In the genomic region with DNA sequence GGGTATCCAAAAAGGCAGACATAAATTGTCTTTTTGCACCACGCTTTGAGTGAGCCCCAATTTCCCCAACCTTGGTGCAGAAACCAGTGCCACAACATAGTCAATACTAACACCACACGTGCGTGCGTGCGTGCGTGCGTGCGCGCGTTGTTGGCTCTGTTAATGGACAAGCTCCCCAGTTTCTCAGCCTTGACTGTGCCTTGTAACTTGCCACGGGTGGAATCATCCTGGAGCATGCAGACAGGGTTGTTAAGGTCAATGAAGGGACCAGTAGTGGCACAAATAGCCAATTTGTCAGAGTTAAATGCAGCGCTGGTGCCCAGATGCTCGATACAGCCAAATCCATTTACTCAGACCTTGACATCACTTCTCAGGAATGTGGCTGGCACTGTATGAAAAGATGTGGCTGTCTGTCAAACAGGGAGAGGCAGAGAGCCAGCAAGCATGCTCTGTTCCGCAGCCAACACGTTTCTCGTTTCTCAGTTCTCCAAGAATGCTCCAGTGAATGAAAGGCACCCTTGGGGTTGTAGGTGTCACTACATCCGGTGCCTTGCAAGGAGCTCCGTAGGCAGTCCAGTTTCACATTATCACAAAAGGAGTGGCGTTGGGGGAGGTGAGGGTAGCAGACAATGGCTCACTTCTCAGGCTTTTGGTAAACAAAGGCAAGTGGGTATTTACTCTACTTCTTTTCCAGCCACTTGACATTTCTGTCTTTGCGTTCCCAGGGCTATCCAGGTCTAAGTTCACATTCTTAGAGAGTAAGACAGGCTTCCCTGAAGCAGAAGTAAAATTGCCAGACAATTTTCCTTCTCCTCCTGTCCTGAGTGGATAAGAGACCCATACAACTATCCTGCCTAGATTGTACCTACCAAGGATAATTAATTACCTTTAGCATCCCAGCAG, we compare ENCODE assay signal across 8 mouse cellular contexts. TPM values are rescaled to one million over a fixed set of nuclear protein-coding genes. Genes with fewer than 3 reads are reported as not detected.
A peak's percentile ranks its signal among the peaks of the same experiment; 100 is the strongest.
DNase-seq lines count a peak whose midpoint lies in the region; ATAC-seq lines count a peak whose summit lies in the region.

No protein-coding gene starts in this region.

- peak overlapping the region; percentile 35 for H3K4me2 ChIP-seq in heart, embryonic 11.5 days
- H3K4me2 ChIP-seq in kidney, embryonic 15.5 days: no peak overlapping the region

- WGBS in heart, embryonic 11.5 days (ENCODE audit: insufficient replicate concordance): 44% methylated on average over 20 of the region's 20 CpGs
- WGBS in kidney, embryonic 15.5 days: 54% methylated on average over 20 of the region's 20 CpGs
- WGBS in midbrain, embryonic 10.5 days: 50% methylated on average over 20 of the region's 20 CpGs

- H3K27me3 ChIP-seq in heart, embryonic 11.5 days (ENCODE audit: control insufficient read depth, insufficient read depth, low read length): no peaks in the 10 kb centered on the region
- no peaks in the 10 kb centered on the region for H3K27me3 ChIP-seq in kidney, embryonic 15.5 days
- H3K27me3 ChIP-seq in midbrain, embryonic 10.5 days (ENCODE audit: low read depth, poor library complexity, severe bottlenecking): no peaks in the 10 kb centered on the region

- DNase-seq in layer of hippocampus, adult 11-12 months (ENCODE audit: low spot score): peak; percentile 21
- no peak for DNase-seq in layer of hippocampus, adult 9-10 months (ENCODE audit: low spot score)
- DNase-seq in brain, adult 2 months (ENCODE audit: low read depth, low spot score): peak; percentile 18
- DNase-seq in midbrain, embryonic 10.5 days (ENCODE audit: low spot score): peak; percentile 16
- no peak for DNase-seq in spleen, adult 18-20 months
- DNase-seq in thymus, postnatal 25 days: no peak

- no peak overlapping the region for H3K4me3 ChIP-seq in heart, embryonic 11.5 days (ENCODE audit: low read depth, low read length)
- H3K4me3 ChIP-seq in kidney, embryonic 15.5 days (replicated peaks): no peak overlapping the region
- H3K4me3 ChIP-seq in midbrain, embryonic 10.5 days: peak overlapping the region; percentile 21; the same call in 1 of the 2 replicates

- H3K9me3 ChIP-seq in heart, embryonic 11.5 days (replicated peaks; ENCODE audit: control insufficient read depth, low read length): no peaks in the 10 kb centered on the region
- no peaks in the 10 kb centered on the region for H3K9me3 ChIP-seq in kidney, embryonic 15.5 days (replicated peaks)
- H3K9me3 ChIP-seq in midbrain, embryonic 10.5 days (replicated peaks): no peaks in the 10 kb centered on the region

- no peak overlapping the region for H3K9ac ChIP-seq in heart, embryonic 11.5 days (ENCODE audit: low read depth, low read length)
- H3K9ac ChIP-seq in kidney, embryonic 15.5 days: no peak overlapping the region

- H3K27ac ChIP-seq in heart, embryonic 11.5 days (ENCODE audit: low read depth, low read length): peak overlapping the region; percentile 41; the same call in 1 of the 2 replicates
- H3K27ac ChIP-seq in kidney, embryonic 15.5 days: no peak overlapping the region
- peak overlapping the region; percentile 46; the same call in 1 of the 2 replicates for H3K27ac ChIP-seq in midbrain, embryonic 10.5 days (replicated peaks)

- H3K36me3 ChIP-seq in heart, embryonic 11.5 days (ENCODE audit: control insufficient read depth, insufficient read depth, low read length): no peaks in the 10 kb centered on the region
- H3K36me3 ChIP-seq in kidney, embryonic 15.5 days: no peaks in the 10 kb centered on the region
- no peaks in the 10 kb centered on the region for H3K36me3 ChIP-seq in midbrain, embryonic 10.5 days

- H3K4me1 ChIP-seq in heart, embryonic 11.5 days (ENCODE audit: control insufficient read depth, insufficient read depth, low read length): no peaks in the 10 kb centered on the region
- H3K4me1 ChIP-seq in kidney, embryonic 15.5 days: 0 out of 2 replicates have a peak, but pooled peaks cover 5% of the 10 kb centered on the region
- peaks cover 15% of the 10 kb centered on the region for H3K4me1 ChIP-seq in midbrain, embryonic 10.5 days

- 0 out of 2 replicates have a peak, but pooled peaks have one; percentile 35 for ATAC-seq in heart, embryonic 11.5 days (replicated peaks; ENCODE audit: insufficient number of reproducible peaks, low FRiP score, low TSS enrichment)
- ATAC-seq in kidney, embryonic 15.5 days (replicated peaks; ENCODE audit: low FRiP score): peak; percentile 58; the same call in 1 of the 2 replicates

RNA-seq across cellular contexts. Expression of a gene that starts 53.2 kb away (rescaled TPM):
- 0.33 and 0.48 TPM in 2 replicates for polyA plus RNA-seq in heart, embryonic 11.5 days (2014; fragmentation: Nextera tagmentation; extraction: Ambion mirVana)
- 0.78 and 1.1 TPM in 2 replicates for polyA plus RNA-seq in kidney, embryonic 15.5 days (2015; fragmentation: Nextera tagmentation; extraction: Ambion mirVana)
- 0.64 and 0.70 TPM in 2 replicates for polyA plus RNA-seq in midbrain, embryonic 10.5 days (2016; fragmentation: Nextera tagmentation; extraction: Ambion mirVana)

Comparison
In these comparisons a context has a peak if more than half of its experiments do, and no peak if none do; other contexts are left out.
1. DNase-seq: peak in layer of hippocampus, adult 11-12 months (single experiment), brain, adult 2 months (single experiment) and midbrain, embryonic 10.5 days (single experiment); none in layer of hippocampus, adult 9-10 months (single experiment), spleen, adult 18-20 months (0 of 2) and thymus, postnatal 25 days (single experiment).